10 mouse cellular contexts compared by ENCODE assay signal in the genomic region with DNA sequence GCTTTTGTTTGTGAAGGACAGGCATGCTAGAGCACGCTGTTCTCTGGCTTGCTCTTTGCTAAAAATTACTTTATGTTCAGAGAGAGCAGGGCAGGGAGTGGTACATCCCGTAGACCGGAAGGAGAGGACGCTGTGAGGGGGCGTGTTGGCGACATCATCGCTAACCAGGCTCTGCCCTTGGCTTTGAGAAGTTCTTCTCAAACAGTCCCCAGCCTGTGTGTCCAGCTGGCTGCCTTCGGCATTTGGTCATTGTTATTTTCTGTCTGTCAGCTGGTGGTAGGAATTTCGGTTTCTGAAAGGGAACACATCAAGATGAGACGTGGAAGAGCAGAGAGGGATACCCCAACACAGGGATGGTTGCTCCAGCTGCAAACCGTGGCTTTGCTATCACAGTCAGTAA. TPM values are rescaled to one million over a fixed set of nuclear protein-coding genes. Genes with fewer than 3 reads are reported as not detected.
DNase-seq lines count a peak whose midpoint lies in the region; ATAC-seq and TF ChIP-seq lines count a peak whose summit lies in the region.
"Had no signal": no experiment of that assay in that cellular context is flagged by ENCODE, and none has a peak within 500 bp of the region (broad histone marks: within the 10 kb centered on the region; RNA-seq: fewer than 3 reads in every experiment).

No protein-coding gene starts in this region.

- H3K4me2 ChIP-seq in lung, embryonic 14.5 days: peak overlapping the region; percentile 31
- H3K4me2 ChIP-seq: embryonic facial prominence, embryonic 13.5 days; liver, embryonic 12.5 days had no signal

- TF ChIP-seq CTCF in lung, embryonic 14.5 days (IDR thresholded peaks at IDR 0.05; ENCODE audit: low read depth): no peak

- DNase-seq in adrenal gland, adult 2 months: peak; percentile 16
- DNase-seq in adrenal gland, postnatal 25 days: no peak
- DNase-seq in urinary bladder, postnatal 14 days (ENCODE audit: low spot score): peak; percentile 28
- DNase-seq in urinary bladder, postnatal 10 days (ENCODE audit: low spot score): no peak
- peak; percentile 57 for DNase-seq in lung, embryonic 14.5 days
- no peak for DNase-seq in MN1 (ENCODE audit: low spot score)
- no peak for DNase-seq in thymus, postnatal 4 days
- no peak for DNase-seq in c-Kit-positive CD71-positive TER-119-positive erythroid progenitor cells, embryonic 14.5 days (ENCODE audit: low spot score)

- H3K27me3 ChIP-seq in lung, embryonic 14.5 days (ENCODE audit: insufficient read depth, low read length): no peaks in the 10 kb centered on the region

- H3K4me1 ChIP-seq in lung, embryonic 14.5 days (ENCODE audit: insufficient read depth): peaks cover 4% of the 10 kb centered on the region; the same call in 1 of the 2 replicates

- no peak overlapping the region for H3K9ac ChIP-seq in lung, embryonic 14.5 days
- H3K9ac ChIP-seq: embryonic facial prominence, embryonic 13.5 days; liver, embryonic 12.5 days had no signal

- no peak for ATAC-seq in lung, embryonic 14.5 days (ENCODE audit: insufficient read depth)
- ATAC-seq: liver, embryonic 12.5 days had no signal

- peak overlapping the region; percentile 24; the same call in 1 of the 2 replicates for H3K27ac ChIP-seq in lung, embryonic 14.5 days (ENCODE audit: low read depth)
- H3K27ac ChIP-seq: embryonic facial prominence, embryonic 13.5 days; liver, embryonic 12.5 days had no signal

- WGBS in lung, embryonic 14.5 days: 59% methylated on average over 11 of the region's 11 CpGs

- no peak overlapping the region for H3K4me3 ChIP-seq in lung, embryonic 14.5 days (ENCODE audit: low read depth, low read length)
- H3K4me3 ChIP-seq: embryonic facial prominence, embryonic 13.5 days; liver, embryonic 12.5 days had no signal

- no peaks in the 10 kb centered on the region for H3K36me3 ChIP-seq in lung, embryonic 14.5 days (ENCODE audit: insufficient read depth)
- H3K36me3 ChIP-seq: embryonic facial prominence, embryonic 13.5 days; liver, embryonic 12.5 days had no signal

- peaks cover 3% of the 10 kb centered on the region; the same call in 1 of the 2 replicates for H3K9me3 ChIP-seq in lung, embryonic 14.5 days (ENCODE audit: low read depth, low read length)
- H3K9me3 ChIP-seq: liver, embryonic 12.5 days had no signal

RNA-seq across cellular contexts. Expression of gene 1500009L16Rik, which starts 3.5 kb away (rescaled TPM):
- total RNA-seq in adrenal gland, adult 2 months (2021): 10 to 100 TPM; 17.4 to 18.1 TPM
- 3.5 and 3.9 TPM in 2 replicates for polyA plus RNA-seq in adrenal gland, adult 2 months (2012; rRNA removed)
- 17.9 and 19.2 TPM in 2 replicates for total RNA-seq in adrenal gland, postnatal 25 days (2021)
- 32.1 and 35.3 TPM in 2 replicates for polyA plus RNA-seq in lung, embryonic 14.5 days (2014; fragmentation: Nextera tagmentation; extraction: Ambion mirVana)

Comparison
In these comparisons a context has a peak if more than half of its experiments do, and no peak if none do; other contexts are left out.
1. DNase-seq: peak in adrenal gland, adult 2 months (single experiment), urinary bladder, postnatal 14 days (single experiment) and lung, embryonic 14.5 days (single experiment); none in adrenal gland, postnatal 25 days (single experiment), urinary bladder, postnatal 10 days (single experiment), MN1 (single experiment), thymus, postnatal 4 days (single experiment) and c-Kit-positive CD71-positive TER-119-positive erythroid progenitor cells, embryonic 14.5 days (single experiment).